Mouse (Mus musculus) midbrain, postnatal 0 days (tissue): ENCODE measurements around the gene BC049715. TPM values are rescaled to one million over a fixed set of nuclear protein-coding genes. Genes with fewer than 3 reads are reported as not detected.
"Not testable (repeated sequence)": the region's sequence is repeated elsewhere in the genome, so short reads cannot be mapped to it uniquely, and the experiment has no call there.

ENCODE experiments used
- ATAC-seq: fragments of 200-750 bp; cut with Nextera tagmentation; 2 replicates; pipeline ENCODE4 v1.8.0; 2017; ENCODE audit warnings: moderate number of reproducible peaks, mild to moderate bottlenecking, moderate TSS enrichment, moderate library complexity; ENCODE audit not compliant: low FRiP score
- DNase-seq: peaks from one replicate; pipeline ENCODE4 v3.0.0-alpha.2; 2015; ENCODE audit warnings: low spot score
- H3K27ac ChIP-seq: fragments of 300-500 bp; sonication (generic); 2 replicates; pipeline ENCODE4 v1.5.1; 2014; ENCODE audit warnings: low read depth, mild to moderate bottlenecking, low read length, mixed read lengths
- H3K27me3 ChIP-seq: fragments of 300-500 bp; sonication (generic); 2 replicates; pipeline ENCODE4 v1.6.1; 2014; ENCODE audit warnings: low read length, control low read depth, mixed read lengths; ENCODE audit not compliant: insufficient read depth
- H3K36me3 ChIP-seq: fragments of 300-500 bp; sonication (generic); 2 replicates; pipeline ENCODE4 v1.6.1; 2014; ENCODE audit warnings: low read length, control low read depth, mixed read lengths; ENCODE audit not compliant: insufficient read depth
- H3K4me1 ChIP-seq: fragments of 300-500 bp; sonication (generic); 2 replicates; pipeline ENCODE4 v1.6.1; 2014; ENCODE audit warnings: mild to moderate bottlenecking, control low read depth, antibody characterized with exemption, low read length, mixed read lengths; ENCODE audit not compliant: insufficient read depth
- H3K4me2 ChIP-seq: fragments of 300-500 bp; sonication (generic); 2 replicates; pipeline ENCODE4 v1.6.1; 2014; ENCODE audit warnings: low read depth, mild to moderate bottlenecking, low read length, mixed read lengths; ENCODE audit not compliant: poor library complexity, severe bottlenecking
- H3K4me3 ChIP-seq: fragments of 300-500 bp; sonication (generic); 2 replicates; pipeline ENCODE4 v1.5.1; 2014; ENCODE audit warnings: low read depth, mild to moderate bottlenecking, low read length, moderate library complexity
- H3K9ac ChIP-seq: fragments of 300-500 bp; sonication (generic); replicated peaks from 2 replicates; pipeline ENCODE4 v1.6.1; 2014; ENCODE audit warnings: mild to moderate bottlenecking, low read length, moderate library complexity, mixed read lengths; ENCODE audit not compliant: poor library complexity, severe bottlenecking
- H3K9me3 ChIP-seq: fragments of 300-500 bp; sonication (generic); 2 replicates; pipeline ENCODE4 v1.6.1; 2016; ENCODE audit warnings: low read length, control low read depth
- CTCF ChIP-seq: IDR thresholded peaks from 2 replicates; pipeline ENCODE4 v1.5.1; 2016; ENCODE audit warnings: antibody characterized with exemption, mild to moderate bottlenecking
- WGBS: fragments of 180-500 bp; shearing (Covaris S2); extraction: QIAGEN DNeasy Blood & Tissue Kit; methylation state at CpG from one replicate; pipeline ENCODE4 v1.1.7; 2014; 5-methylcytosine and 5-hydroxymethylcytosine counted together
- polyA plus RNA-seq: library from polyadenylated mRNA; unstranded; fragments of >200 nt; fragmentation: Nextera tagmentation; extraction: Ambion mirVana; gene quantifications from 2 replicates; pipeline ENCODE4 v1.2.1, GENCODE M21; 2015
- total RNA-seq: library from RNA; depleted of rRNA; stranded (reverse); fragments of >200 nt; gene quantifications from 2 replicates; pipeline ENCODE4 v1.2.3, GENCODE M21; 2014

The BC049715 gene
- total and polyA plus RNA-seq, 2 experiments from 2014 or later: 0.33 to 2.3 TPM

DNA sequence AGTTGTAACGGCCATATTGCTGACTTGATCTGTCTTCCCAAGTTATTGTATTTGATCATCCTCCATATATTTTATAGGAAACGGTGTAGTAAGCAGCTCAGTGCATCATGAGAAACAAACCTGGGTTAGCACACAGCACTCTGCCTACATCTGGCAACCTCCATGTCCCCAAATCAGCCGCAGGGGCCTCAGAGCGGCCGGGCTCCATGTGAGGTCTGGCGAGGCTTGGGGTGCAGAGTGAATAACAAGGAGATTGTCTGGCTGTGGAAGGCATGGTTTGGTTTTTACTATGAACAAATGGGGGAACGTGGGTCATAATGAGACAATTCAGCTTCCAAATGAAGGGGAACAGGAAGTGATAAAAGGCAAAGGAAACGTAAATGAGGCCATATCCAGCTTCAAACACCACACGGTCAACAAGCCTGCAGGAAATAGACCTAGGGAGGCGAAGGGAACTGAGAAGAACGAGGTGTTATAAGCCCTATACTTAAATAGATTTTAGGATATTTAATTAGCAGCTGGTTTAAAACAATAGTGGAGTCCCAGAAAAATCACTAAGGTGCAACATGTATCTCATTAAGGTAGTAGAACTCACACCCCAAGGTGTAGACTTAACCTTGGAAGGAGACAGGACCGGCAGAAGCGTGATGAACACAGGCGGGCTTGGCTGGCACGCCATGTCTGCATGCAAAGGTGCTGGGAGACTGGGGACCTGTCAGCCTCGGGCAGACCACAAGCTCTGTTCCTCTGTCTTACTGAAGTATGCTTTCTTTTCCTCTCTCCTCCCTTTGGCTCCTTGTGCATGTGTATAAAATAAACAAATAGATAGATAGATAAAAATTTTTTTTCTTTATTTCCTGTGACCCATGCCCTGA lies 34.3 kb upstream of the BC049715 start:
- 31% methylated on average over 16 of the region's 16 CpGs for WGBS
- no peaks in the 10 kb centered on the region for H3K4me1 ChIP-seq
- no peak overlapping the region for H3K27ac ChIP-seq
- TF ChIP-seq CTCF: no peak
- H3K4me3 ChIP-seq: peak overlapping the region; percentile 22; the same call in 1 of the 2 replicates
- H3K9ac ChIP-seq: no peak overlapping the region
- no peak for DNase-seq
- peak overlapping the region; percentile 60 for H3K4me2 ChIP-seq
- ATAC-seq: no peak
- H3K36me3 ChIP-seq: no peaks in the 10 kb centered on the region
- H3K27me3 ChIP-seq: no peaks in the 10 kb centered on the region
- no peaks in the 10 kb centered on the region for H3K9me3 ChIP-seq

DNA sequence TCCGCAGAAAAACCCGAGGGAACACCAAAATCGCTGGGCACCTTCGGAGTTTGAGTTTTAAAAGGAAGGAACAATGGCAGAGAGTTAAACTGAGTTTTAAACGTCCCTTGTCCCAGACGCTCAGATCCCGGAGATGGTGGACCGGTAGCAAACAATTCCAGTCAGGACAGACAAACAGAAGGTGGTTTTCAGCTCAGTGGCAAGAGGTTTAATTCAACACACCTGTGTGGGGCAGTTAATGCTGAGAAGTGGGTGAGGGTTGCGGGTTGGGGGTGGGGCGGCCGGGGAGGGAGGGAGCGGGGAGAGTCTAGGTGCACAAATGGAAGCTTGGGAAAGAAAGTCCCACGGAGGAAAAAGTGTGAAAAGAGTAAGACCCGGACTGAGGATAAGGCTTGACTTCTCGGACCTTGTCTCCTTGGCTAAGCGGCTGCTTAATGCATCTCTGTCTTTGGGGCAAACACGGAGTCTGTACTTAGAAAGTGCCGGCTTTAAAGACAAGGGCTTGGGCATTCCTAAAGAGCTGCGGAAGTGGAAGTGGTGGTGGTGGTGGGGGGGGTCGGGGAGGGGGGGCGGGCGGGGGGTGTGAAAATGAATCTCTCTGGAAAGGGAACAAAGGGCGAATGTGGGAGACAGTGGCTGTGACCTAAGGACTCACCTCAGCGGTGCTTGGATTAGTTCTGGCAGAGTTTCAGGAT lies 33.4 kb upstream of the BC049715 start:
- under 1% methylated on average over 24 of the region's 24 CpGs for WGBS
- H3K36me3 ChIP-seq: no peaks in the 10 kb centered on the region

DNA sequence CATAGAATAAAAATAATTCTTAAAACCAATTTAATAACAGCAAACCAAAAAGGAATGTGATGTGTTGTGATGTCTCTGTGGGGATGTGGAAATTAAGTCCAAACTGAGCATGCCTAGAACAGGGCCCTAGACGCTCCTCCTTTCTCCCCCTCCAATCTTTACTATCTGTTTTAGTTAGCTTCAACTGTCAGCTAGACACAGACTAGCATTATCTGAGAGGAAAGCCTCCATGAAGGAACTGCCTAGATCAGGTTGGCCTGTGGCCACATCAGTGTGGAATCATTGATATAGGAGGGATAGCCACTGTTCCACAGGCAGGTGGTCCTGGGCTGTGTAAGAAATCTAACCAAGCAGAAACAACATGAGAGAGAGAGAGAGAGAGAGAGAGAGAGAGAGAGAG lies 32.3 kb upstream of the BC049715 start:
- WGBS: 69% methylated on average over 1 of the region's 1 CpGs
- H3K27me3 ChIP-seq: no peaks in the 10 kb centered on the region
- no peak for TF ChIP-seq CTCF
- H3K4me1 ChIP-seq: no peaks in the 10 kb centered on the region
- H3K9me3 ChIP-seq: no peaks in the 10 kb centered on the region
- H3K9ac ChIP-seq: no peak overlapping the region
- no peak for ATAC-seq
- no peak for DNase-seq
- no peak overlapping the region for H3K4me3 ChIP-seq
- no peak overlapping the region for H3K27ac ChIP-seq
- no peak overlapping the region for H3K4me2 ChIP-seq
- H3K36me3 ChIP-seq: no peaks in the 10 kb centered on the region

More for the DNA sequence above, 33.4 kb upstream of the BC049715 start:
- H3K4me2 ChIP-seq: peak overlapping the region; percentile 60
- no peak for TF ChIP-seq CTCF
- H3K4me1 ChIP-seq: no peaks in the 10 kb centered on the region
- no peaks in the 10 kb centered on the region for H3K27me3 ChIP-seq
- no peaks in the 10 kb centered on the region for H3K9me3 ChIP-seq
- H3K4me3 ChIP-seq: peak overlapping the region; percentile 22; the same call in 1 of the 2 replicates
- DNase-seq (no peak), ATAC-seq (no peak; the same call in 1 of the 2 replicates)
- no peak overlapping the region for H3K27ac ChIP-seq
- H3K9ac ChIP-seq: no peak overlapping the region

DNA sequence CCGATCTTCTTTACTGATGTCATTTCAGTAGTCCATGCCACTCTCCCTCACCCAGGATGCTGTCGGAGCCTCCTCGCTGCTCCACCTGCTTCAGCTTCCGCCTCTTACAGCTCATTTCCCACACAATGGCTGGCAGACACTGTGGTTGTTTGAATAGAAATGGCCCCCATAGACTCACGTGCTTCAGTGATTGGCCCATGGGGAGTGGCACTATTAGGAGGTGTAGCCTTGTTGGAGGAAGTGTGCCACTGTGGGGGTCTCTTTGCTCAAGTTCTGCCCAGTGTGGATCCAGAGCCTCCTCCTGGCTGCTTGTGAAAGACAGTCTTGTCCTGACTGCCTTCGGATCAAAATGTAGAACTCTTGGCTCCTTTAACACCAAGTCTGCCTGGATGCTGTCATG lies 31.6 kb upstream of the BC049715 start:
- H3K4me1 ChIP-seq: no peaks in the 10 kb centered on the region
- H3K27ac ChIP-seq: no peak overlapping the region
- H3K27me3 ChIP-seq: no peaks in the 10 kb centered on the region
- no peak for ATAC-seq
- no peaks in the 10 kb centered on the region for H3K9me3 ChIP-seq
- no peak for TF ChIP-seq CTCF
- H3K4me3 ChIP-seq: no peak overlapping the region
- no peak overlapping the region for H3K4me2 ChIP-seq
- DNase-seq: no peak
- no peak overlapping the region for H3K9ac ChIP-seq
- no peaks in the 10 kb centered on the region for H3K36me3 ChIP-seq
- WGBS: 53% methylated on average over 6 of the region's 6 CpGs

DNA sequence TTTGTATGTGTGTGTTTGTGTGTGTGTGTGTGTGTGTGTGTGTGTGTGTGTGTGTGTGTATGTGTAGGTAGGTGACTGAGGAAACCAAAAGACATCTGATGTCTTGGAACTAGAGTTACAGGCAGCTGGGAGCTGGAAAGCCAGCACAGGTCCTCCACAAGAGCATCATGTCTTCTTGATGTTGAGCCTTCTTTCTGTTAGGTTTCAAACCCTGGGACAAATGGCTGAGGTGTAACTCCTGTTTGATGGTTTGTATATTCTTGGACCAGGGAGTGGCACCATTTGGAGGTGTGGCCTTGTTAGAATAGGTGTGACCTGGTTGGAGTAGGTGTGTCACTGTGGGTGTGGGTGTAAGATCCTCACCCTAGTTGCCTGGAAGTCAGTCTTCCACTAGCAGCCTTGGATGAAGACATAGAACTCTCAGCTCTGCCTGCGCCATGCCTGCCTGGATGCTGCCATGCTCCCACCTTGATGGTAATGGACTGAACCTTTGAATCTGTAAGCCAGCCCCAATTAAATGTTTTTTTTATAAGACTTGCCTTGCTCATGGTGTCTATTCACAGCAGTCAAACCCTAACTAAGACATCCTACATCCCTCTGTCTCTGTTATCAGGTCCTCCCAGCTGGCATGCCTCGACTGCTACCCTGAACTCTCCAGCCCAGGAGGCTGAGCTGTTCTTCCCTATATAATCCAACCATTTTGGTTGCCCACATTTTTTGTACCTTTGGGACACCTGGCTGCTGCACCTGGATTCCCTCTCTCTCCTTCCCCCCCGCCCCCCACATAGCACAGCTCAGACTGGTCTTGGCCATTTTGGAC lies 29.3 kb upstream of the BC049715 start:
- ATAC-seq, H3K27ac ChIP-seq, DNase-seq, H3K4me1 ChIP-seq, H3K9me3 ChIP-seq, H3K27me3 ChIP-seq, H3K9ac ChIP-seq, H3K36me3 ChIP-seq, H3K4me2 ChIP-seq, H3K4me3 ChIP-seq: not testable (repeated sequence)
- 83% methylated on average over 3 of the region's 3 CpGs for WGBS
